Mouse (Mus musculus): Measurements from ENCODE around the gene Slc37a1. TPM values are rescaled to one million over a fixed set of nuclear protein-coding genes. Genes with fewer than 3 reads are reported as not detected.
A peak's percentile ranks its signal among the peaks of the same experiment; 100 is the strongest.

The Slc37a1 gene
- polyA plus RNA-seq, 1 experiment = 59.7 TPM

GRCm38 (mm10) chr17:31260430-31260829 lies 26.2 kb upstream of the Slc37a1 start:
- Histone ChIP-seq H3K27me3 (ENCODE audit: control insufficient read depth, insufficient read depth, low read length) (no peaks in the 10 kb centered on the region), H3K4me3 (ENCODE audit: control insufficient read depth, insufficient read depth, low read length) (no peak overlapping the region), H3K27ac (ENCODE audit: control insufficient read depth, insufficient read depth, low read length) (no peak overlapping the region), H3K36me3 (ENCODE audit: control insufficient read depth, insufficient read depth, low read length) (no peaks in the 10 kb centered on the region), H3K4me1 (replicated peaks; ENCODE audit: control insufficient read depth, insufficient read depth, low read length) (peaks cover 8% of the 10 kb centered on the region)
- 93% methylated on average over 7 of the region's 7 CpGs for WGBS
- TF ChIP-seq CTCF (IDR thresholded peaks at IDR 0.05; ENCODE audit: borderline replicate concordance, control insufficient read depth, extremely low read depth, insufficient read depth, low read length, poor library complexity) (no peak), POLR2A (IDR thresholded peaks at IDR 0.05; ENCODE audit: control insufficient read depth, extremely low read depth, insufficient read depth, low read length, poor library complexity) (no peak)
- DNase-seq = no peak

DNA sequence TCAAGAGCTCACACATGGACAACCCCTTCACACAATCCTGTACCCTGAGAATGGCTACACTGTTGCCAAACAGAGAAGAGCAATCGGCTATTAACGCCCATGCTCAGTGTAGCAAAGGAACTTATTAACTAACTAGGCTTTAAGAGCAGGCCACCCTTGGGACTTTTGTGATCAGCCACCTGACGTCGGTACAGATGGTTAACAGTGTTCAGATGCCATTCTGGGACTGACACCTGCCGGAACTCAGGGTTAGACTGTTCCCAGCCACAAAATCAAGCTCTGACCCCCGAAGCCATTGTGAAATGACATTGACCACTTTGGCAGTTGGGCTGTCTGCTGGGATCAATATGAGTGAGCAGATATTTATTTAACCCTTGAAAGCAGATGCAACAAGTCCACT lies 25.2 kb upstream of the Slc37a1 start:
- WGBS = 87% methylated on average over 6 of the region's 6 CpGs
- Histone ChIP-seq H3K27ac (ENCODE audit: control insufficient read depth, insufficient read depth, low read length) (no peak overlapping the region), H3K4me1 (replicated peaks; ENCODE audit: control insufficient read depth, insufficient read depth, low read length) (peaks cover 17% of the 10 kb centered on the region), H3K36me3 (ENCODE audit: control insufficient read depth, insufficient read depth, low read length) (no peaks in the 10 kb centered on the region), H3K4me3 (ENCODE audit: control insufficient read depth, insufficient read depth, low read length) (no peak overlapping the region), H3K27me3 (ENCODE audit: control insufficient read depth, insufficient read depth, low read length) (no peaks in the 10 kb centered on the region)
- TF ChIP-seq POLR2A (IDR thresholded peaks at IDR 0.05; ENCODE audit: control insufficient read depth, extremely low read depth, insufficient read depth, low read length, poor library complexity) (no peak), CTCF (IDR thresholded peaks at IDR 0.05; ENCODE audit: borderline replicate concordance, control insufficient read depth, extremely low read depth, insufficient read depth, low read length, poor library complexity) (no peak)
- no peak for DNase-seq

GRCm38 (mm10) chr17:31262715-31263114 lies 23.9 kb upstream of the Slc37a1 start:
- H3K4me3 ChIP-seq (ENCODE audit: control insufficient read depth, insufficient read depth, low read length) = no peak overlapping the region
- no peak for DNase-seq
- H3K27me3 ChIP-seq (ENCODE audit: control insufficient read depth, insufficient read depth, low read length) = no peaks in the 10 kb centered on the region
- no peak overlapping the region for H3K27ac ChIP-seq (ENCODE audit: control insufficient read depth, insufficient read depth, low read length)
- 90% methylated on average over 5 of the region's 5 CpGs for WGBS
- no peaks in the 10 kb centered on the region for H3K36me3 ChIP-seq (ENCODE audit: control insufficient read depth, insufficient read depth, low read length)
- TF ChIP-seq CTCF (IDR thresholded peaks at IDR 0.05; ENCODE audit: borderline replicate concordance, control insufficient read depth, extremely low read depth, insufficient read depth, low read length, poor library complexity) = no peak
- no peak for TF ChIP-seq POLR2A (IDR thresholded peaks at IDR 0.05; ENCODE audit: control insufficient read depth, extremely low read depth, insufficient read depth, low read length, poor library complexity)
- peaks cover 22% of the 10 kb centered on the region for H3K4me1 ChIP-seq (replicated peaks; ENCODE audit: control insufficient read depth, insufficient read depth, low read length)

DNA sequence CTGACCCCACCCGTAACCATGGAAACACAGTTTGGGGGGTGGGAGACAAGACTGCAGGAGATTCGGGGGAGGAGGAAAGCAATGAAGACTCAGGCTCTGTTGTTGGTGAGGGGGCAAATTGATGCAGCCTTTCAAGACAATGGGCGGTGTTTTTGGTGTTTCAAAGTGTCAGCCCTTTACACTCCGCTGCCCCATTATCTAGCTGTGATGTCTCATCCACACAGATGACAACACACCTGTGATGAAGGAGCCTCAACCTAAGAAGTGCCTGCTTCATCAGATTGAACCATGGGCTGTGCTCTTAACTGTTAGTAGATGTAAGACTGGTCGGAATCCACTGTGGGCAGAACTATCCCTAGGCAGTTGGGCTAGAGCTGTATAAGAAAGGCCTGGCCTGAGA lies 22.8 kb upstream of the Slc37a1 start:
- Histone ChIP-seq H3K36me3 (ENCODE audit: control insufficient read depth, insufficient read depth, low read length) (no peaks in the 10 kb centered on the region), H3K4me1 (replicated peaks; ENCODE audit: control insufficient read depth, insufficient read depth, low read length) (peaks cover 22% of the 10 kb centered on the region), H3K4me3 (ENCODE audit: control insufficient read depth, insufficient read depth, low read length) (no peak overlapping the region), H3K27ac (ENCODE audit: control insufficient read depth, insufficient read depth, low read length) (no peak overlapping the region), H3K27me3 (ENCODE audit: control insufficient read depth, insufficient read depth, low read length) (no peaks in the 10 kb centered on the region)
- WGBS = 96% methylated on average over 5 of the region's 5 CpGs
- no peak for DNase-seq
- TF ChIP-seq CTCF (IDR thresholded peaks at IDR 0.05; ENCODE audit: borderline replicate concordance, control insufficient read depth, extremely low read depth, insufficient read depth, low read length, poor library complexity) (no peak), POLR2A (IDR thresholded peaks at IDR 0.05; ENCODE audit: control insufficient read depth, extremely low read depth, insufficient read depth, low read length, poor library complexity) (no peak)

DNA sequence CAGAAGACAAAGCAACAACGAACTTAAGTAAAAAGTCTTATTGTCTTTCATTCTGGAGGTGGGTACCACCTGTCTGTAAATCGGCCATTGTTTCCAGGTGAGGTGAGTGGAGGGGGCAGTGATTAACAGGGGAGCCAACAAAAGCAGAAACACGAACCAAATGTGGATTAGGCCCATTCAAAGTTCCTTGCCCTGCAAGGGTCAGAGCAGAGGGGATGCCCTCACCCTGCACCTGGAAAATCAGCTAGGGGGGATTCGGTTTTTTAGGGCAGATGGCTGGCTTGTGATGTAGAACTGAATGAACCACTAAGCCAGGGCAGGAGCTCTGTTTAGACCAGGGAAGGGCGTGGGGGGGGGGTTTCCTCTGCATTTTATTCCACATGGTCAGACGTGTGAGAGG lies 22.2 kb upstream of the Slc37a1 start:
- H3K4me1 ChIP-seq (replicated peaks; ENCODE audit: control insufficient read depth, insufficient read depth, low read length) = peaks cover 22% of the 10 kb centered on the region
- TF ChIP-seq POLR2A (IDR thresholded peaks at IDR 0.05; ENCODE audit: control insufficient read depth, extremely low read depth, insufficient read depth, low read length, poor library complexity) (no peak), CTCF (IDR thresholded peaks at IDR 0.05; ENCODE audit: borderline replicate concordance, control insufficient read depth, extremely low read depth, insufficient read depth, low read length, poor library complexity) (no peak)
- H3K27ac ChIP-seq (ENCODE audit: control insufficient read depth, insufficient read depth, low read length) = no peak overlapping the region
- no peaks in the 10 kb centered on the region for H3K27me3 ChIP-seq (ENCODE audit: control insufficient read depth, insufficient read depth, low read length)
- DNase-seq = no peak
- H3K4me3 ChIP-seq (ENCODE audit: control insufficient read depth, insufficient read depth, low read length) = no peak overlapping the region
- 90% methylated on average over 6 of the region's 6 CpGs for WGBS
- no peaks in the 10 kb centered on the region for H3K36me3 ChIP-seq (ENCODE audit: control insufficient read depth, insufficient read depth, low read length)

GRCm38 (mm10) chr17:31265171-31265572 lies 21.4 kb upstream of the Slc37a1 start:
- WGBS = 40% methylated on average over 3 of the region's 3 CpGs
- DNase-seq = peak; percentile 37
- H3K27ac ChIP-seq (ENCODE audit: control insufficient read depth, insufficient read depth, low read length) = no peak overlapping the region
- peaks cover 22% of the 10 kb centered on the region for H3K4me1 ChIP-seq (replicated peaks; ENCODE audit: control insufficient read depth, insufficient read depth, low read length)
- no peak overlapping the region for H3K4me3 ChIP-seq (ENCODE audit: control insufficient read depth, insufficient read depth, low read length)
- H3K27me3 ChIP-seq (ENCODE audit: control insufficient read depth, insufficient read depth, low read length) = no peaks in the 10 kb centered on the region
- H3K36me3 ChIP-seq (ENCODE audit: control insufficient read depth, insufficient read depth, low read length) = no peaks in the 10 kb centered on the region
- TF ChIP-seq POLR2A (IDR thresholded peaks at IDR 0.05; ENCODE audit: control insufficient read depth, extremely low read depth, insufficient read depth, low read length, poor library complexity) (no peak), CTCF (IDR thresholded peaks at IDR 0.05; ENCODE audit: borderline replicate concordance, control insufficient read depth, extremely low read depth, insufficient read depth, low read length, poor library complexity) (no peak)

DNA sequence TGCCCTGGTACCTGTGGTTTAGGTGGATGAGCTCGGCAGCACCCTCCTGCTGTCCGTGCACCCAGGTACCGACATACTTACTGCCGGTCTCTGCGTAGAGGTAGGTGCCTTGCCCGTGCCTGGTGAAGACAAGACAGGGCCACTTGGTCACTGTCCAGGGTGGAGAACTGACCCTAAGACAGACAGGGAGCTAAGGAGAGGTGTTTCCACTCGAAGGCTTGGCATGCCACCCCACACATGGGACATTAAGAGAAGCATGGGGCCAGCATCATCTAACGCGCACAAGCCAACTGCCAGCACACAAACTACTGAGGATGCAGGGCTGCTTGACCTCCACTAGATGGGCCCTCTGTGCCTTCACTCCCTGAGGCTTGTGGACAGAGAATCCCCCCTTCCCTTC lies 20.8 kb upstream of the Slc37a1 start:
- Histone ChIP-seq H3K27ac (ENCODE audit: control insufficient read depth, insufficient read depth, low read length) (peak overlapping the region; percentile 56; the same call in 1 of the 2 replicates), H3K4me1 (replicated peaks; ENCODE audit: control insufficient read depth, insufficient read depth, low read length) (peaks cover 22% of the 10 kb centered on the region), H3K4me3 (ENCODE audit: control insufficient read depth, insufficient read depth, low read length) (no peak overlapping the region), H3K36me3 (ENCODE audit: control insufficient read depth, insufficient read depth, low read length) (no peaks in the 10 kb centered on the region), H3K27me3 (ENCODE audit: control insufficient read depth, insufficient read depth, low read length) (no peaks in the 10 kb centered on the region)
- TF ChIP-seq CTCF (IDR thresholded peaks at IDR 0.05; ENCODE audit: borderline replicate concordance, control insufficient read depth, extremely low read depth, insufficient read depth, low read length, poor library complexity) (no peak), POLR2A (IDR thresholded peaks at IDR 0.05; ENCODE audit: control insufficient read depth, extremely low read depth, insufficient read depth, low read length, poor library complexity) (no peak)
- WGBS = 94% methylated on average over 9 of the region's 9 CpGs
- no peak for DNase-seq

Measured in thymus, adult 2 months (tissue).